Mouse (Mus musculus): Measurements from ENCODE around the gene Cic.
"Not testable (repeated sequence)": the region's sequence is repeated elsewhere in the genome, so short reads cannot be mapped to it uniquely, and the experiment has no call there.

Cic gene

GRCm38 (mm10) chr7:25243361-25243760, 24.1 kb upstream of the Cic start:
- no peak for DNase-seq (ENCODE audit: low spot score in 2 of 2)

- DNase-seq (ENCODE audit: low spot score in 2 of 2): peak in 1 of 2 experiments; percentile 67
Observed at GRCm38 (mm10) chr7:25244562-25245369, 22.7 kb upstream of the Cic start.

- DNase-seq (ENCODE audit: low spot score in 2 of 2): peak in 1 of 2 experiments; percentile 67
Observed at GRCm38 (mm10) chr7:25246079-25246758, 21.3 kb upstream of the Cic start.

- DNase-seq (ENCODE audit: low spot score in 2 of 2): no peak
Observed at GRCm38 (mm10) chr7:25246759-25247137, 20.8 kb upstream of the Cic start.

GRCm38 (mm10) chr7:25247498-25247897, 20.0 kb upstream of the Cic start:
- no peak for DNase-seq (ENCODE audit: low spot score in 2 of 2)

GRCm38 (mm10) chr7:25248018-25248647, 19.4 kb upstream of the Cic start:
- DNase-seq (ENCODE audit: low spot score in 2 of 2): peak in 1 of 2 experiments; percentile 67

GRCm38 (mm10) chr7:25248846-25249313, 18.6 kb upstream of the Cic start:
- DNase-seq (ENCODE audit: low spot score in 2 of 2): peak in 1 of 2 experiments; percentile 41

GRCm38 (mm10) chr7:25249314-25250140, 18.0 kb upstream of the Cic start:
- DNase-seq (ENCODE audit: low spot score in 2 of 2): peak; percentile 64 to 84

- peak; percentile 95 to 99 for DNase-seq (ENCODE audit: low spot score in 2 of 2)
Observed at GRCm38 (mm10) chr7:25250141-25250972, 17.1 kb upstream of the Cic start, which contains the start of gene Erf. TSS of gene Erf (minus strand) at chr7:25250761.

GRCm38 (mm10) chr7:25251071-25251791, 16.3 kb upstream of the Cic start:
- peak; percentile 40 to 68 for DNase-seq (ENCODE audit: low spot score in 2 of 2)

GRCm38 (mm10) chr7:25251822-25252221, 15.7 kb upstream of the Cic start:
- no peak for DNase-seq (ENCODE audit: low spot score in 2 of 2)

GRCm38 (mm10) chr7:25261896-25262295, 5.6 kb upstream of the Cic start:
- no peak for DNase-seq (ENCODE audit: low spot score in 2 of 2)

- DNase-seq (ENCODE audit: low spot score in 2 of 2): no peak
Observed at GRCm38 (mm10) chr7:25263968-25264870, 3.3 kb upstream of the Cic start.

- not testable (repeated sequence) for DNase-seq (ENCODE audit: low spot score in 2 of 2)
Observed at GRCm38 (mm10) chr7:25265743-25266142, 1.8 kb upstream of the Cic start.

GRCm38 (mm10) chr7:25266180-25266962, 1.1 kb upstream of the Cic start:
- no peak for DNase-seq (ENCODE audit: low spot score in 2 of 2)

- peak; percentile 98 for DNase-seq (ENCODE audit: low spot score in 2 of 2)
Observed at GRCm38 (mm10) chr7:25267751-25268463, 403 bp downstream of the Cic start.

GRCm38 (mm10) chr7:25268588-25268987, 1.1 kb downstream of the Cic start:
- no peak for DNase-seq (ENCODE audit: low spot score in 2 of 2)
